Mouse (Mus musculus) embryonic fibroblast, embryonic 13.5 days (primary cell): Measurements from ENCODE around the gene Idnk.

Experiments used
- CTCF ChIP-seq: IDR thresholded peaks from 2 replicates; pipeline ENCODE4 v1.5.1; 2011; ENCODE audit warnings: mild to moderate bottlenecking, control low read depth, low read length, moderate library complexity, borderline replicate concordance; ENCODE audit not compliant: insufficient read depth
- POLR2A ChIP-seq: IDR thresholded peaks from 2 replicates; pipeline ENCODE4 v1.6.1; 2011; ENCODE audit warnings: low read depth, mild to moderate bottlenecking, control low read depth, low read length, moderate library complexity

DNA sequence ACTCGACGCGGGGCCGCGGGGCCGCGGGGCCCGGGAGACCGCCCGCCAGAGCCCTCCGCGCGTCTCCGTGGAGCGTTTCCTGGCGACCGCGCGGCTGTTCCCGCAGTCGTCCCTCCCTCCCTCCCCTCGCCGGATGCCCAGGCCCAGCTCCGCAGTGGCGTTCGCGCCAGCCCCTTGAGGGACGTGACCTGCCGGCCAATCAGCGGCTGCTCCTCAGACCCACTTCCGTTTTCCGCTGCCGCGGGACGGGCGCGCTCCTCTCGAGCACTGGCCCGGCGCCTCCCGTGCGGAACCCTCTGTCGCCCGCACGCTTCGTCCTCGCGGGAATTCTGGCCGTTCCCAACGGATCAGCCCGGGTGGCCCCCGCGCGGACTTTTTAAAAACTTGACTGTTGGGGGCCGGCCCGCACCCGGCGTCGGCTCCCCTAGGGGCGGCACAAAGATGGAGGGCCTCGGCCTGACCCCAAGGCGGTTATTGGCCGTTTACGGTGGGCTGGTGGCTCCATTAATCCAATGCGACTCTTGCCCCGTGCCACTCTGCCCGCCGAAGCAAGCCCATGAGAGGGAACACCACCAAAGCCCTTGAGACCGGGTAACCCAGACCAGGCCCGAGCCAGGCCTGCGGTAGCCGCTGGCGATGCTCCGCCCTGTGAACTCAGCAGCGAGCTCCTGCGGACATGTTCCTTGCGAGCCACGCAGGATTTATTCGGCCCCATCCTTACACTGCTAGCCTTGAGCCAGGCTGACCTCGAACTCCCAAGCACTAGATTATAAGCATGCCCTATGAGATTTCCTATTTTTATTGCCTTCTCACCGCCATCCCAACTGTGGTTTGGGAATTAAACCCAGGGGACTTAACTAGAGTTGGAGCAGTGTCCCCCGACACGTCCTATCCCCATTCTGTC, 28.4 kb upstream of the Idnk start:
- TF ChIP-seq CTCF, result no peak
- peak; percentile 68; the same call in 1 of the 2 replicates for TF ChIP-seq POLR2A
